ENCODE assay signal across 19 mouse cellular contexts in genomic region chr1:84561841-84562240, GRCm38 (mm10).
DNase-seq lines count a peak whose midpoint lies in the region; ATAC-seq and TF ChIP-seq lines count a peak whose summit lies in the region.
"Had no signal": no experiment of that assay in that cellular context is flagged by ENCODE, and none has a peak within 500 bp of the region (broad histone marks: within the 10 kb centered on the region; RNA-seq: fewer than 3 reads in every experiment).

No protein-coding gene starts in this region.

- no peaks in the 10 kb centered on the region for H3K4me1 ChIP-seq in heart, embryonic 11.5 days (ENCODE audit: control insufficient read depth, insufficient read depth, low read length)
- H3K4me1 ChIP-seq in liver, adult 2 months (ENCODE audit: control insufficient read depth, insufficient read depth, low read length): no peaks in the 10 kb centered on the region
- no peaks in the 10 kb centered on the region for H3K4me1 ChIP-seq in liver, embryonic 12.5 days
- H3K4me1 ChIP-seq in intestine, embryonic 16.5 days (ENCODE audit: control insufficient read depth, insufficient read depth, low read length): no peaks in the 10 kb centered on the region
- H3K4me1 ChIP-seq: heart, embryonic 13.5 days; lung, embryonic 15.5 days had no signal

- DNase-seq in heart, adult 18-20 months: peak; percentile 20 to 65
- DNase-seq in liver, adult 2 months (ENCODE audit: extremely low read depth, low read depth, low spot score): peak; percentile 30
- DNase-seq in urinary bladder, postnatal 14 days (ENCODE audit: low spot score): peak; percentile 10
- DNase-seq in urinary bladder, postnatal 10 days (ENCODE audit: low spot score): no peak
- DNase-seq: adrenal gland, postnatal 10 days; cerebellum, postnatal 10 days; kidney, postnatal 10 days; right cerebral cortex, postnatal 14 days had no signal

- no peak overlapping the region for H3K4me3 ChIP-seq in heart, embryonic 11.5 days (ENCODE audit: low read depth, low read length)
- H3K4me3 ChIP-seq in liver, adult 2 months (ENCODE audit: insufficient read depth, low read depth, low read length): no peak overlapping the region
- no peak overlapping the region for H3K4me3 ChIP-seq in liver, embryonic 12.5 days
- H3K4me3 ChIP-seq in intestine, embryonic 16.5 days (ENCODE audit: low read length): no peak overlapping the region
- H3K4me3 ChIP-seq: forebrain, embryonic 13.5 days; heart, embryonic 13.5 days; hindbrain, embryonic 13.5 days; lung, embryonic 15.5 days; midbrain, embryonic 13.5 days had no signal

- ATAC-seq in heart, embryonic 11.5 days (replicated peaks; ENCODE audit: insufficient number of reproducible peaks, low FRiP score, low TSS enrichment): no peak
- ATAC-seq in liver, embryonic 12.5 days: no peak
- no peak for ATAC-seq in megakaryocyte progenitor cell, adult 5-6 weeks (replicated peaks; ENCODE audit: poor library complexity)
- no peak for ATAC-seq in intestine, embryonic 16.5 days
- ATAC-seq: CD4-positive, CD25-positive, alpha-beta regulatory T cell, adult 4 months; forebrain, embryonic 13.5 days; intestine, postnatal 0 days; midbrain, embryonic 13.5 days had no signal

- no peaks in the 10 kb centered on the region for H3K79me2 ChIP-seq in liver, adult 2 months (ENCODE audit: control insufficient read depth, insufficient read depth, low read length)

- TF ChIP-seq CTCF in liver, adult 2 months (IDR thresholded peaks at IDR 0.05; ENCODE audit: low read depth, low read length): no peak

- no peak overlapping the region for H3K27ac ChIP-seq in heart, embryonic 11.5 days (ENCODE audit: low read depth, low read length)
- H3K27ac ChIP-seq in liver, adult 2 months (replicated peaks; ENCODE audit: insufficient read depth, low read depth, low read length): no peak overlapping the region
- no peak overlapping the region for H3K27ac ChIP-seq in liver, embryonic 12.5 days
- no peak overlapping the region for H3K27ac ChIP-seq in intestine, embryonic 16.5 days (ENCODE audit: low read length)
- H3K27ac ChIP-seq: forebrain, embryonic 13.5 days; heart, embryonic 13.5 days; hindbrain, embryonic 13.5 days; lung, embryonic 15.5 days; midbrain, embryonic 13.5 days had no signal

- TF ChIP-seq POLR2A in liver, adult 2 months (IDR thresholded peaks at IDR 0.05; ENCODE audit: extremely low read depth, insufficient read depth, low read length): no peak

- 71% methylated on average over 8 of the region's 8 CpGs for WGBS in heart, embryonic 11.5 days (ENCODE audit: insufficient replicate concordance)
- 50% methylated on average over 8 of the region's 8 CpGs for WGBS in liver, adult 2 months
- 46% methylated on average over 8 of the region's 8 CpGs for WGBS in liver, embryonic 12.5 days (ENCODE audit: insufficient replicate concordance)
- WGBS in intestine, embryonic 16.5 days: 68% methylated on average over 8 of the region's 8 CpGs

- H3K36me3 ChIP-seq in heart, embryonic 11.5 days (ENCODE audit: control insufficient read depth, insufficient read depth, low read length): no peaks in the 10 kb centered on the region
- H3K36me3 ChIP-seq in liver, adult 2 months (ENCODE audit: control insufficient read depth, insufficient read depth, low read length): no peaks in the 10 kb centered on the region
- no peaks in the 10 kb centered on the region for H3K36me3 ChIP-seq in liver, embryonic 12.5 days
- no peaks in the 10 kb centered on the region for H3K36me3 ChIP-seq in intestine, embryonic 16.5 days (ENCODE audit: control insufficient read depth, insufficient read depth, low read length)
- H3K36me3 ChIP-seq: heart, embryonic 13.5 days; lung, embryonic 15.5 days; midbrain, embryonic 13.5 days had no signal

- H3K9me3 ChIP-seq in heart, embryonic 11.5 days (replicated peaks; ENCODE audit: control insufficient read depth, low read length): no peaks in the 10 kb centered on the region
- no peaks in the 10 kb centered on the region for H3K9me3 ChIP-seq in liver, embryonic 12.5 days (replicated peaks)
- H3K9me3 ChIP-seq in intestine, embryonic 16.5 days (ENCODE audit: control insufficient read depth, low read length): no peaks in the 10 kb centered on the region
- H3K9me3 ChIP-seq: forebrain, embryonic 13.5 days; heart, embryonic 13.5 days; hindbrain, embryonic 13.5 days; lung, embryonic 15.5 days; midbrain, embryonic 13.5 days had no signal

- no peak overlapping the region for H3K9ac ChIP-seq in heart, embryonic 11.5 days (ENCODE audit: low read depth, low read length)
- no peak overlapping the region for H3K9ac ChIP-seq in liver, adult 2 months (ENCODE audit: low read depth, low read length)
- no peak overlapping the region for H3K9ac ChIP-seq in liver, embryonic 12.5 days
- no peak overlapping the region for H3K9ac ChIP-seq in intestine, embryonic 16.5 days (ENCODE audit: low read depth, low read length)
- H3K9ac ChIP-seq: forebrain, embryonic 13.5 days; heart, embryonic 13.5 days; hindbrain, embryonic 13.5 days; lung, embryonic 15.5 days; midbrain, embryonic 13.5 days had no signal

- H3K4me2 ChIP-seq in heart, embryonic 11.5 days: no peak overlapping the region
- H3K4me2 ChIP-seq in liver, embryonic 12.5 days: no peak overlapping the region
- H3K4me2 ChIP-seq in intestine, embryonic 16.5 days (ENCODE audit: low read depth, low read length): no peak overlapping the region
- H3K4me2 ChIP-seq: forebrain, embryonic 13.5 days; heart, embryonic 13.5 days; hindbrain, embryonic 13.5 days; lung, embryonic 15.5 days; midbrain, embryonic 13.5 days had no signal

- H3K27me3 ChIP-seq in heart, embryonic 11.5 days (ENCODE audit: control insufficient read depth, insufficient read depth, low read length): no peaks in the 10 kb centered on the region
- H3K27me3 ChIP-seq in liver, adult 2 months (ENCODE audit: control insufficient read depth, insufficient read depth, low read length): no peaks in the 10 kb centered on the region; the same call in 1 of the 2 replicates
- no peaks in the 10 kb centered on the region for H3K27me3 ChIP-seq in liver, embryonic 12.5 days (replicated peaks)
- no peaks in the 10 kb centered on the region for H3K27me3 ChIP-seq in intestine, embryonic 16.5 days (replicated peaks; ENCODE audit: control insufficient read depth, insufficient read depth, low read length)
- H3K27me3 ChIP-seq: forebrain, embryonic 13.5 days; heart, embryonic 13.5 days; hindbrain, embryonic 13.5 days; lung, embryonic 15.5 days; midbrain, embryonic 13.5 days had no signal
